Mouse (Mus musculus): ENCODE measurements around the gene Smim11.
A peak's percentile ranks its signal among the peaks of the same experiment; 100 is the strongest.

The Smim11 gene

GRCm38 (mm10) chr16:92319353-92320109 is 18.4 kb downstream of the Smim11 start:
- peak; percentile 79 for DNase-seq (ENCODE audit: low read depth, low spot score)

GRCm38 (mm10) chr16:92320361-92320760 is 19.3 kb downstream of the Smim11 start:
- no peak for DNase-seq (ENCODE audit: low read depth, low spot score)

DNA sequence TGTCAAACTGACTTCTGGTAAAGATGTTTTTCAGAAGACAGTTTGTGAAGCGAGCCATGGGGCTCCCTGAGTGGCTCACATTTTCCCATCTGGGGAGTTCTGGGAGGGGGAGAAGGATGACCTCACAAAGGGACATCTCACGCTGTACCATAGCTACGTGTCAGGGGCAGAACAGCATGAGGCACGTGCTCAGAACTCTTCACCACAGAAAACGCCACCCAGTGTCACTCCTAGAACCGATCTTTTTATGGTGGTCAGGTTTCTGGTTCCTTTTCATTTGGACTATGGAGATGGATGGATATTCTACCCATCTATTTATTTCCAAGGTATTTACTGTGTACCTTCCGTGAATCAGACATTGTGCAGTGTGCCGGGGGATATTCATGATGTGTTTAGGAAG is 20.3 kb downstream of the Smim11 start, which contains the start of gene Fam243:
Fam243 (minus strand) TSS at position 101 of the 400 bp plus-strand sequence.
- DNase-seq (ENCODE audit: low read depth, low spot score) = no peak

GRCm38 (mm10) chr16:92324309-92325061 is 23.4 kb downstream of the Smim11 start:
- DNase-seq (ENCODE audit: low read depth, low spot score) = no peak

GRCm38 (mm10) chr16:92325062-92325406 is 23.9 kb downstream of the Smim11 start:
- DNase-seq (ENCODE audit: low read depth, low spot score) = no peak

GRCm38 (mm10) chr16:92327911-92328310 is 26.8 kb downstream of the Smim11 start:
- DNase-seq (ENCODE audit: low read depth, low spot score) = no peak

- no peak for DNase-seq (ENCODE audit: low read depth, low spot score)
Observed at GRCm38 (mm10) chr16:92330966-92331365, 29.9 kb downstream of the Smim11 start.

- no peak for DNase-seq (ENCODE audit: low read depth, low spot score)
Observed at GRCm38 (mm10) chr16:92334600-92334999, 33.5 kb downstream of the Smim11 start.

DNA sequence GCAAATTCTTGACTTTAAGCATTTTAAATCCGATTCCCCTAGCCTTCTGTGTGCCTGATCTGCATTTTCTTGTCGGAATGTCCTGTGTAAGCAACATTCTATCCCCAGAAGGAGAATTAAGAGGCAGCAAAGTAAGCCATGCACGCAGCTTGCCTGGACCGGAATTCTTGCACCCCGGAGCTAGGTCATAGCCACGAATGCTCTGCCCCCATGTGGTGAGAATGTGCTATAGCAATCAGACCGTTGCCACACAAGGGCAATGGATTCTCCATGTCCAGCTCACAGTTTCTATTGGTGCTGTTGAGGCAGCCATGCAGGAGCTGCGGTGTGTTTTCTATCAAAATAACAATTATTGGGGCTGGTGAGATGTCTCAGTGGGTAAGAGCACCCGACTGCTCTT is 35.2 kb downstream of the Smim11 start:
- DNase-seq (ENCODE audit: low read depth, low spot score) = peak; percentile 67

DNA sequence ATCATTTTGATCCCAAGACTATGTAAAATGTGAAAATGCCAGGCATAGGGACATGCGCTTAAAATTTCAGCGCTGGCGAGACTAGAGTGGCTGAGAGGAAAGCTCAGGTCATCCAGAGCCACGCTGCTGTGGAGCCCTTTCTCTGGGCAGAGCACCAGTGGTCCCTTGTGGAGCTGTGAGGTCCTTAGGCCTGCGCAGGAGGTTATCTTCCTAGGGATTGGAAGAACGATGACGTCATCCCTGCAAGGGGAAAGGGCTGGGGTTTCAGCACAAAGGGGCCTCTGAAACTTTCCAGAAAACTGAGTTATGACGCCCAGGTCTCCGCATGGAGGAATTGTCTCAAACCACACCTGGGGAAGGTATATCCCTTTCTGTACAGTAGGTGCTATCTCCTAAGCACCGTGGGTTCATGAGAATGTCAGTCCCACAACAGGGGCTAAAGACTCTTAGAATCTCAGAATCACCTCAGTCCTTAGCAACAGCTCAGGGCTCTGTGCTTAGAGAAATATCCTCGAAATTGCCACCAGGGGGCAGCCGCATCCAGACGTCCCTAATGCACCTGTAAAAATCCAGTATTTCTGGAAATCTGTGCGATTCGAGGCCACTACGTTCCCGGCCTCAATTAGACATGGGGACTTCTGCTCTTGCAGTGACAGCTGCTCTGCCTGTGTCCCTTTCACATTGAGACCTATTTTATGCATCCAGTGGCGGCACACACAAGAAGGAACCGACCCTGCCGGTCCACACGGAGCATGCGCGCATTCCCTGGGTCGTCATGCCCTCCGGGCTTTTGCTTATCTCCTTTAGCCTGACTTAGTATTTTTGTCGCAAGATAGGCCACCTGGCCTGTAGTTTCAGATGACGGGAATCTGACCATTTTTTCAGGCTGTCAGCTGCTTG is 39.8 kb downstream of the Smim11 start:
- peak; percentile 54 for DNase-seq (ENCODE audit: low read depth, low spot score)

- no peak for DNase-seq (ENCODE audit: low read depth, low spot score)
Observed at GRCm38 (mm10) chr16:92345177-92345576, 44.1 kb downstream of the Smim11 start.

DNA sequence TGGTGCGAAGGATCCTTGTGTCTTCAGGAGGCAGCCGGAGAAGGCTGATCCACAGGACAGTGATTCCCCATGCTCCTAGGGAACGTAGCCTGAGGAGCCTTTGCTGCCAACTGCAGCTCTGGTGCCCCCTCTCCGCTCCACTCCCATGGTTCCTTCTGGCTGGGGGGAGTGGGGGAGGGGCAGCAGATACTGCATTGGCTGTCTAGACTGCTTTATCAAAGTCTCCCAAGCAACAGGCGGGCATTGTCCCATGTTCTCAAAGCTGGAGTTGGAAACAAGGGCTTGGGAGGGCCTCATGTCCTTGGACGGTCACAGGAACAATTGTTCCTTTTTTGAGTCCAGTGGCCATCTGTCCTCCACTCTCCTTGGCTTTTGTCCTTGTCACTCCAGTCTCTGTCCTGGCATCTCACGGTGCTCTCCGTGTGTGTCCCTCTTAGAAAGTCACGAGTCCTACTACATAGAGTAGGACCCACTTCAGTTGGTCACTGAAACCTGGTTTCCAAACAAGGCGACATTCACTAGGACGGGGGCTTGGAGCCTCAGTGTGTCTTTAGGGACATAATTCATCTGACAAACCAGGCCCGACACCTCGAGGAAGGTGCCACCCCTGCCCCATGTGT is 45.3 kb downstream of the Smim11 start:
- DNase-seq (ENCODE audit: low read depth, low spot score) = no peak

- DNase-seq (ENCODE audit: low read depth, low spot score) = no peak
Observed at GRCm38 (mm10) chr16:92348941-92349340, 47.9 kb downstream of the Smim11 start.

- DNase-seq (ENCODE audit: low read depth, low spot score) = no peak
Observed at GRCm38 (mm10) chr16:92353295-92353694, 52.2 kb downstream of the Smim11 start.

DNA sequence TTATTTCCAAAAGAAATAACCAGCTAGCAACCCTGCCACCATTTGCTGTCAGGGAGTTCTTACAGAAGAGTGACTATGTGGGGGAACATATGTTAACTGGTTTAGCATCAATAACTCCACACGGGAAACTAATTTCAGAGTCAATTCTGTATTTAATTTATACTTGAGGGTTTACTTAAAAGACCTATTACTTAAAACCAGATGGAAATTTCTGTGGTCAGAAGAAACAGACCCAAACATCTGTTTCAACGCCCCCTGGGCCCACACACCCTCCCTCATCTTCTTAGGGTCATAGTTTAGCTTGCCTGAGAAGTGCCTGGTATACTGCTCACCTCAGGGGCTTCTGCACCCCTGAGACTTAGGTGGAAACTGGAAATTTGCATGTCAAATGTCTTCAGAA is 52.8 kb downstream of the Smim11 start:
- no peak for DNase-seq (ENCODE audit: low read depth, low spot score)

DNA sequence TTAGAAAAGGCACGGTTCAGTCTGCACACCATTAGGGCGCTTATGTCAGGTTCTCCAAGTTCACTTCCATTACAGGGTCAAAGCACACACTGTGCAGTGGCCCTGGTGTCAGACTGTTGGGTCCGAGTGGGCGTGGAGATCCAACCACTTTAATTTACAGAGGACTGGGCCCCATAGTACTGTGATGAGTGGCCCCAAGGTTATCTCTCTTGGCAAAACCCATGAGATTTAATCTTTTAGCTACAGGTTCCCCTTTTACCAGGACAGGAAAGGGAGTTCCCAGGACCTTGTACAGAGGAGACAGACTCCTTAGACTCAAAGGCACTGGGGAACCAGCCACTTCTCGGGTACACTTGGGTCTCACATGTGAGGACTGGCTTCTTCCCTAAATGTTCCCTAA is 54.3 kb downstream of the Smim11 start:
- no peak for DNase-seq (ENCODE audit: low read depth, low spot score)

GRCm38 (mm10) chr16:92355982-92356381 is 54.9 kb downstream of the Smim11 start:
- DNase-seq (ENCODE audit: low read depth, low spot score) = no peak

- no peak for DNase-seq (ENCODE audit: low read depth, low spot score)
Observed at GRCm38 (mm10) chr16:92357023-92357422, 55.9 kb downstream of the Smim11 start.

- DNase-seq (ENCODE audit: low read depth, low spot score) = no peak
Observed at GRCm38 (mm10) chr16:92357566-92357965, 56.5 kb downstream of the Smim11 start.

DNA sequence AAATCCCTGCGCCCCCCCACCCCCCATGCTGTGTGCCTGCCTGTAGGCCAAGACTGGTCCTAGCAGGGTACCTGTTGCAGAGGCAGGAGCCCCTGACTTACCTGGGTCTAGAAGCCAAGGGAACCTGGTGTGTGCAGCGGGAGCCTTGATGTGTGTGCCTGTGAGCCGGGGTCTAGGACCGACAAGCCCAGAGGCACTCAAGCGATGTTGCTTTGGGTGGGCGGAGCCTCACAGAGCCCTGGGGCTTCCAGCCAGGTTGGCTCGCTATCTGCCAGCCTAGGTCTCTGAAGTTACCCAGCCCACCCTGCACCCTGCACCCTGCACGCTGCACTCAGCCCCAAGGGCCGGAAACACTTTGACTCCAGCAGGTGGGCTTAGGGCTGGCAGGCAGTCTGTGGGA is 57.6 kb downstream of the Smim11 start:
- DNase-seq (ENCODE audit: low read depth, low spot score) = peak; percentile 26

DNA sequence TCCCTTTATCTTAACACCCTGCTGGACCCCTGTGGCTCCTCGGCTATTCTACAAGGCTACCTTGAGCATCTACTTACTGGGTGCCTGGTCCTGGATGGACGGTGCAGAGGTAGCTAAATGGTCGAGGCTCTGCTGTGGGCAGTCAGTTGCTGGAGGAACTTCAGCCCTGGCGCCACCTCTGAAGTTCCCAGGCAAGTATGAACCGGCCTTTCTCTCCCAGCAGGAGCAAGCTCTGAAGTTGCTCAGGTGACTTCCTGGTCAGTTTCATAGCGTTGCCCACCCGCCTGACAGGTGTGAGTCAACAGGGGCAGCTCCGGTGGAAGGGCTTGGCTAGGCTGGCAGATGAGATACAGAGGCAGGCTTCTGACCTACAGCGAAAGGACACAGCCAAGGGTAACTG is 58.1 kb downstream of the Smim11 start, which contains the start of gene Kcne1:
Kcne1 (minus strand) TSS at position 240 of the 400 bp plus-strand sequence.
- DNase-seq (ENCODE audit: low read depth, low spot score) = no peak

Measured in A20 (cell line).